Mouse (Mus musculus) kidney, adult 18-20 months (tissue): Measurements from ENCODE around the gene Plcb3.
A peak's percentile ranks its signal among the peaks of the same experiment; 100 is the strongest.

ENCODE experiments used
- DNase-seq: peaks from one replicate; pipeline ENCODE4 v3.0.0; 2021

Plcb3 gene

DNA sequence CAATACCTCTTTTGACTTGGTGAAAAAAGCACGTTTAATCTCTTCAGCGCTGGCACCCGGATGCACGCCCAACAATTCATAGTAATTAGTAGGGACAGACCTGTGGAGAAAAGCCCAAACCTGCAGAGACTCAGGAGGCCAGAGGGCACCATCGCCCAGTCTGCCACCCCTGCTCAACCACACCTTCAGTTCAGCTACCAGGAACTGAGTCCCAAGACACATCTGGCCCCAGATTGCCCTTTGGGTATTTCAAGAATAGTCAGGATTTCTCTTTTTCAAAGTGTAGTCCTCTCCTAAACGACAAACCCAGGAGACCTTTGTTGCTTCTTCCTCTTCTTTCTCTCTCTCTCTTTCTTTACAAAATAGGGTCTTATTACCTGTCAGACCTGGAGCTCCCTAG lies 14.4 kb upstream of the Plcb3 start:
- no peak for DNase-seq

DNA sequence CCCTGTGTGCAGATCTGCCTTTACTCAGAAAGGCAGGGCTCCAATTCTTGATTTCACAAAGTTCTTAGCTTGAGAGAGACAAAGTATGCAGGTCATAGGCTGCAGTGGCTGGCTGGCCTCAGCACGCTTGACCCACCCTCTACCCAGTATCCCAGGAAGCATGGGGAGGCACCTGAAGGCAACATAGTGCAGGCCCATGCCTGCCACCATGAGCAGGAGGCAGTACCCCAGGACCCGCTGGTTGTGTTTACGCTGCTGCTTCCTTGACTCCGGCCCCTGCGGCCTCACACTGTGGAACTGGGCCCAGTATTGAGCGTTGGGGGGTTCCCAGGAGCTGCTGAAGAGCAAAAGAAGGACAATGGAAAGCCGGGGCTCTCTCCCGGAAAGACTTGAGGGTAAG lies 13.0 kb upstream of the Plcb3 start:
- no peak for DNase-seq

DNA sequence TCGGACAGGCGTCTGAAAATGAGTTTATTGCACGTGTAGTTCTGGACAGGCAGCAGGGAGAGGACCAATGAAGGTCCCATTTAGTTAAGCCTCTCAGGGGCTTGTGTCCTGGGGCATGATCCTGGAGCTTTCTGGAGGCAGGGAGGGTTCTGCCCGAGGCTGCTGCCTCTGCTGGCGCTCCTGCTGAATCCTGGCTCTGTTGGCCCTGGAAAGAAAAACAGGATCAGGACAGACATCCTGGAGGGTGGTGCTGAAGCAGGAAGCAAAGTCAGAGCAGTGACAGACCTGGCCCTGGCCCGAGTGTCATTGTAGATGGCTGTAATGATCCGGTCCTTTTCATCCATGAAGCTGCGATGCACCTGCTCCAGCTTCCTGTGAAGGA lies 11.6 kb upstream of the Plcb3 start:
- DNase-seq, result no peak

DNA sequence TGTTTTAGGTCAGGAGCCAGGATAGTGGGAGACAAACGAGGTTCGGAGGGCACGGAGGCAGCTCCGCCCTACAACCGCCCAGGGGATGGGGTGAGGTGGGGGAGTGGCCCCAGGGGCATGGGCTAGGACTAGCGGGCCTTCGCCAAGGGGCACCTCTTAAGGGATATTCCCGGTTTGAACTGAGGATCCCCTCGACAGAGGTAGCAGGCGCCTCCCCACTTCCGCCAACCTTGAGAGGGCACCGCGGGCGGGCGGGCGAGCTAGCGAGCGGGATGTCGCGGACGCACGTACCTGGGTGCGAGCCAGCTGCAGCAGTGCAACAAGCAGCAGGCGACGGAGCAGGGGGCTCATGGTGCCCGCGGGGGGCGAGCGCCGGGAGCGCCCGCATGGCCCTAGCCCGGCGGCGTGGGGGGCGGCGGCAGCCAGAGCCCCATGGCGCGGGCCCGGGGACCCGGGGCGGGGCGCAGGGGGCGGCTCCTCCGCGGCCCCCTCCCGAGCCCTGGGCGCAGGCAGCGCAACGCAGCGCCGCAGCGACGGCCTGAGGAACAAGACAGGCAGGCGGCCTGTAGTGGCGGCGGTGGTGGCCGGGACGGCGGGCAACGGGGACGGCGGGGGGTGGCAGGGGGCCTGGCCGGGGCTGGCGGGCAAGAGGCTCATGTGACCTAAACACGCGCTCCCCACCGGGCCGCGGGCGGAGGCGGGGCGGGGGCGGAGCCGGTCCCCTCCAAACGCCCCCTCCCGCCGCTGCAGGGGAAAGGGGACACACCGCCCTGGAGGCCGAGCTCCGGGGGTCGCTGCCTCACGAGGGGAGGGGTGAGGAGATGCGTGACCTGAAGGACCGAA lies 11.0 kb upstream of the Plcb3 start, which contains the start of gene Vegfb:
Vegfb (minus strand) TSS at position 591 of the 843 bp plus-strand sequence.
- DNase-seq, result peak; percentile 82

DNA sequence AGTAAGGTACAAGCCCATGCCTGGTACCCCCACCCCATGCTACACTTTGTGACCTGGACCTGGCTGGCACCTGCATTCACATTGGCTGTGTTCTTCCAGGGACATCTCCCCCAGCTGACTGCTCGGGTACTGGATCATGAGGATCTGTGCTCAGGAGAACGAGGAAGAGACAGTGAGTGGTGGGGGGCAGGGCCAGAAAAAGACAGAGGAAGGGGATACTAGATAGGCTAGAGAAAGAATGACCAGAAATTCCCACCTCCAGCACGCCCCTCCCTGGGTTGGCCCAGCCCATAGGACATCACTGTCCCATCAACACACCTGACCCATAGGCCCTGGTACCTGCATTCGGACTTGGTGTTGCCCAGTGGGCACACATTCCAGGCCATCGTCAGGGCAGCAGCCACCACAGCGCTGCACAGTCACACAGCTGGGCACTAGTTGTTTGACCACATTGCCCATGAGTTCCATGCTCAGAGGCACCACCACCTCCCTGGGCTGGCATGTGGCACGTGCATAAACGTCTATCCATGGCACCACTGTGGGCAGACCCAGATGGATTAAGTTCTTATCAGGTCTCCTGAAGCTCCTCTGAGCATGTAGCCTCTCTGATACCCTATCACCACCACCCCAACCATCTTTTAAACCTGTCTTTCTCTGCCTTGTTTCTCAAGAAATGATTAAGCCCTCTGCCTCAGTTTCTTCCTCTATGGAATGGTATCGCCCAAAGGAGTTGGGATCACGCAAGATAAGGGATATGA lies 9.9 kb upstream of the Plcb3 start:
- DNase-seq, result no peak

DNA sequence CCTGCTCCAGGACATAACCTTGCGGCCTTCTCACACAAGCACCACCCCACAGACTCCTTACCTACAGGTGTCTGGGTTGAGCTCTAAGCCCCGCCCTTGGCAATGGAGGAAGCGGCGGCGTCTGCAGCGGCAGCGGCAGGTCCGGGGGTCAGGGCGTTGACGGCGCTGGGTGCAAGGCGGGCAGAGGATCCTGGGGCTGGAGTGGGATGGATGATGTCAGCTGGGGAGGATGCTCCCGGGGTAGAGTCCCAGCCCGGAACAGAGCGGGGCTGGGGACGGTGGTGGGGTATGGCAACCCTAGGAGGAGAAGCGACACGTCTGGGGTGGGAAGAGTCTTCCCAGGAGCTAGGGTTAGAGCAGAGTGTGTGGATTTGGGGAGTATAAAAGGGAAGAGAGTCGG lies 9.0 kb upstream of the Plcb3 start:
- DNase-seq, result no peak

DNA sequence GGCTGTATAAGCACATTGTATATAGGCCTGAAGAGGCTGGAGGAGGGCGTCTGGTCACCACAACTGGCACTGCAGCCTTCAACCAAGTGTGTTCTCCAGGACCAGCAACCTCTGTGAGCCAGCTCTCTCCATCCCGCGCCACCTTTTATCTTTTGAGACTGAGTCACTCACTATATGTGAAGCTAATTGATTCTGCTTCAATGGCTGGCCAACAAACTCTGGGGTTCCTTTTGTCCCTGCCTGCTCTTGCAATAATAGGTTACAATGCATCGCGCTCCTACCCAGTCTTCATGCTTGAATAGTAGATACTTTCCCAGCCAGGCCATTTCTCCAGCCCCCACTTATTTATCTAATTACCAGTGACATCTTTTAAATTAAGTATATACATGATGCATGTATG lies 7.4 kb upstream of the Plcb3 start:
- DNase-seq, result no peak

DNA sequence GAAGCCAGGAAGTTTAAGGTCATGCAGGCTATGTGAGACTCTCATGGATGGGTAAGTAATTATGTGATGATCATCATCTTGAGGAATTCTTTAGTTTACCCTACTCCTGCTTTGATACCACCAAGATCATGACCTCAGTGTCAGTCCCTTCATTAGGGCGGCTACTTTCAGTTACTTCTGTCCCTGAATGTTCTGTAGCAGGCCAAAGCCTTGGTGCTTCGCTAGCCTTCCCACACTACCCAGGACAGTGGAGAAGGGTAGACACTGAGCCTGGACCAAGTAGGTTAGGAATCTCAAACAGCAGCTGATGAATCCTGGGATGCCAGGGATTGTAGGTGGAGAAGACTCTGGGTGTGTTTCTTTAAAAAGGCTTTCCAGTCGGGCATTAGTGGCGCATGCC lies 5.2 kb upstream of the Plcb3 start:
- no peak for DNase-seq

DNA sequence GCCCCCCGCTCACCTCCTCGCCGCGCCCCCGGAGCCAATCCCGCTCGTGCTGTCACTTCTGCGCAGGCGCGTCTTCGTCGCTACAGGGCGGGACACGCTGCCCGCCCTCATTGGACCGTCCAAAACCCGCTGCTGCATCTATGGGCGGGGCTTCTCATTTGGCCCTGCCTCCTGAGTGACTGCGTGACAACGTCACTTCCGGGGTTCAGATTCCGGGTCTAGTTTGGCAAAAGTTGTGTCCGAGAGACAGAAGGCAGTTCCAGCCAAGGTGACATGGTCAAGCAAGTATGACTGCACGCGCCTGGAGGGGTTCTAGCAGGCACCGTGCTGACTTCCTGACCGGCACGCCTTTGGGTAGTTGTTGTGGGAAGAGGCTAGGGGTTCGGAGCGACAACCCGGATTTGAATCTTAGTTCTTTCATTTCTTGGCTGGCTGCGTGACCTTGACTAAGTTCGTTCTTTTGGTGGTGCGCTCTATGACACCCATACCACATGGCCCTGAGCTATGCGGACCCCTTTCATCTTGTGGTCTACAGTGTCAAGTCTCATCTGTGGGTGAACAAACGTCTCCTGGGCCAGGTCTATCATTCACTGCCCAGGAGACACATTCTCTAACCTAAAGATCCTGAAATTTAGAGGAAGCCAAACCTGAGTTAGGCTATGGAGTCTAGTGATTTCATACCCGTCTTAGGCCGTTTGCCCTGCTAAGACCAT lies 4.3 kb upstream of the Plcb3 start, which contains the start of gene Fkbp2:
Fkbp2 (minus strand) TSS at position 121 of the 713 bp plus-strand sequence.
- peak; percentile 99 for DNase-seq

DNA sequence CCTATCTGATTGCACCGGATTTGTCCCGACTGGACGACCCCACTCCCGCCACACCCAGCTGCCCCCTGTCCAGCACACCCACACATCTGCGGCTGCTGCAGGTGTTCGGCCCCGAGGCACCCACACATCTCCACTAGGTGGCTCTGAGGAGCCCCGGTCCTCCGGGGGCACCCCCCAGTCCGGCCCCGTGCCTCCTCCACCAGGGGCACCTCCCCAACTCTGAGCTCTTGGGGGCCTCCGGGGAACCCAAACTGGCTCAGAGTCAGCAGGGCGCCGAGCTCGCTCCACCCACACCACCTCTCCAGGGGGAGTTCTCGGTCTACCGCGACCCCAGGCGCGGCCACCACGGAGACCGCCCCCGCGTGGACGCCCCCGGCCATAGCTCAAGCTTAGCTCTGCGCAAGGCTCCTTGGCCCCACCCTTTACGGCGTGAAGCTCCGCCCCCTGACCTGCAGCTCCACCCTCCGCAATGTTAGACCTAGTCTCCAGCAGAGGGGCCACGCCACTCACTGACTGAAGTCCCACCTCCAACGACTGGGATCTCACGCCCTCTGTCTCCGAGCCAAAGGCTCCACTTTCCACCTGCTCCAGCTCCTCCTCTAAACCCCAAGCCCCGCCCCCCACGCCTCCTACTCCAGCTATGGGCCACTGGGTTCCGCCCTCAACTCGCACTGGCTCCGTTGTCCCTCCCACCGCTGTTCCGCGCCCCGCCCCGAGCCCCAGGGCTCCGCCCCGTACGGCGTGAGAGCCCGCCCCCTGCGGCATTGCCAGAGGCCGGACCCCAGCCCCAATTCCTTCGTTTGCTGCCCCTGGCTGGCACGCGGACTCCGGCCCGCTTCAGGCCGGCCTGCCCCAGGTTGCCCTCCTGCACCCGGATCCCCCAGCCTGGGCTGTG lies 3.5 kb upstream of the Plcb3 start:
- peak; percentile 99 for DNase-seq

DNA sequence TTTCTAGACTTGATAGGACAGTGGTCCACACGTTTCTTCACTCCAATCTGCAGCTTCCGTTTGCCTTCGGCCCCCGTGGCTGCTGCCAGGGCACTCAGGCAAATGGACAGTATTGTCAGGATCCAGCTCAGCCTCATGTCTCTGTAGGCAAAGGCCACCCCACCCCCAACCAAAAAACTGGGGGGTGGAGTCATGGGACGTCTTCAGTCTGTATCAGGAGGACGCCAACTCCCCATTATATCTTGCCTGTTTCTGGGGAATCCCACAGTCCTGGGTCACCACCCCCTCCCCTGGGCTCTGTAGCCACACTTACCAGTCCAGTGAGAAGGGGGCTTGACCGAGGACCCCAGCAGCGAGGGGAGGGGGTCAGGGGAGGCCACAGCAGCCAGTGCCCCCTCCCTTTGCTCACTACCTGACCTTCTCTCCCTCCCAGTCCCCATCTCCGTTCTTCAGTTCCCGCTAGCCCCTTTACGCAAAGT lies 2.8 kb upstream of the Plcb3 start:
- DNase-seq, result no peak

DNA sequence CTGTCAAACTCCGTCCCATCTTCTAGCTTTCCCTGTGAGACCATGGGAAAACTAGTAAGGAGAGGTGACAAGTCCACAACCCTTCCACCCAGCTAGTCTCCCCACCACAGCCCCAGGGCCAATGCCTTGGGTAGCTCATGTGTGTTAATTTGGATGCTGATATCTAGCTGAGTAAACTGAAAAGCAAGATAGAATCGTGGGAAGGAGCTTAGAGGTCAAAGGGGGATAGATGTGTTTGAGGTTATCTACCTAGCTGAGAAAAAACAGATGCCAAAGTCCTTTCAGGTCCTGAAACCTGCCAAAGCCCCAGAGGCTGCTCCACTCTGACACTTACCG lies 2.3 kb upstream of the Plcb3 start:
- DNase-seq, result no peak

DNA sequence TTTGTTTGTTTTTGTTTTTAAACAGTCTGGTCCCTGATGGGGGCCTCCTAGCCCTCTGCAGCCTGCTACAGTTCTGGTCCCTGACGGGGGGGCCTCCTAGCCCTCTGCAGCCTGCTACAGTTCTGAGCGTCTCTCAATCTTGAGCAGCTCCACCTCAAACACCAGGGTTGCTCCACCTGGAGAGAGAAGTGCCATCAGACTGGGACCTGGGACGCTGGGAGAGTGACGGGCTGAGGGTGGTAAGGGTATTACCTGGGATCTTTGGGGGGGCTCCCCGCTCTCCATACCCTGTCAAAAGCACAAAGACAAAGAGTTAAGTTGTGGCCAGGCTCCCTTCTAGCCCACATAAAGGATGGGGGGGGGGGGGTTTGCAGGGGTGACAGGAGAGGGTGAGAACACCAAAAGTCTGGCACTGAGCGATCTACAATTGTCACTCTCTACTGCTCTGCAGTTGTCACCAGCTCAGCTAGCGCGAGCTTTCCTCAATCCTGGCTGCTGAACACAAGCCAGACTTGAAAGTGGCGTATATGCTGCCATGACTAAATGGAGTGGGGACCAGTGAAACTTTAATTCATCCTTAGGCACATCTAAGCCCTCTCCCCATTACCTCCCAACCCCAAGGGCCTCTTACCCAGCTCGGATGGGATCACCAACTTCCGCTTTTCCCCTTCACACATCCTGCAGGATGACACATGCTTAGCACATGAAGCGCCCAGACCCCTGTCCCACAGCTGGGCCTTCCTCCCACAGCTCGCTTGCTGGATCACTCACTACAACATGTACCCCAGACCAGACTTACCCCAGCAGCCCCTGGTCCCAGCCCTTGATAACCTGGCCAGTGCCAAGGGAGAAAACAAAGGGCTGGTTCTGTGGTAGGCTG lies 1.7 kb upstream of the Plcb3 start:
- no peak for DNase-seq

DNA sequence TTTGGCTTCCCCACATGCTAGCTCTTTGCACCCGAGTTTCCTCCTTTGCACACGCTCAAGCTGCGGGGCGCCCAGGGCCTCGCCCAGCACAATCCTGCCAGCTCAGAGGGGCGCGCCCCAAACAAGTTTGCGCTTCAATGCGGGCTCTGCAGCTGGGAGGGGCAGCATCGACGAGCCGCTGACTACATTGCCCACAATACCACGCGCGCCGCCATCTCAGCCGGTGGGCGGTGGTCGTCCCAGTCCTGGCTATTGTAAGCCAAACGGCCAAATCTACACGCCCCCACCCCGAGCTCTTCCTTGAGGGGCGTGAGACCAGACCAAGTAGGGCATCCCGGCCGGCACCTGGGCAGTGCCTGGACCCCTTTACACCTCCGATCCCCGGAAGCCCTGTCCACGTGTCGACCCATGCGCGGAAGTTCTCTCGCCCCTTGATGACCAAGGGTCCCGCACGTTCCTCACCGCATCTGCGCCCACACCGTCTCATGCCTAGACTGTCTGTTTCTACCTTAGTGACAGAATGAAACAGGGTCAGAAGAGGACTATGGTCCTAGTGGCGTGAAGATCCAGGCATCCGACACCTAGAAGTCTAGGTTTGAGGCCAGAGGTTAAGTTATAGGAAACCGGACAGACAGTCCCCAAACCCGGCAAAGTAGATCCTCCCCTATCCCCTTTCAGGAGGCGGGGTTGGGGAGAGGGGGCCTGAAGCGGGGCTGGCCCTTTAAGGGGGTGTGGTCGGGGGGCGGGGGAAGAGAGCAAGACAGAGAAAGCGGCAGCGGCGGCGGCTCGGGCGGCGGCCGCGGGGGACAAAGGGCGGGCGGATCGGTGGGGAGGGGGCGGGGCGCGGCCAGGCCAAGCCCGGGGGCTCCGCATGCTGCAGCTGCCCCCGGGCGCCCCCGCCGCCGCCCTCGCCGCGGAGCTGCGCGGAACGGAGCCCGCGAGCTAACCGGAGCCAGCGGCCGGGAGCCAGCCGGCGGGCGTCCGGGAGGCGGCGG lies 1.8 kb downstream of the Plcb3 start, which contains the start of gene Ppp1r14b:
Ppp1r14b (plus strand) TSS at position 758 of the 995 bp plus-strand sequence.
- DNase-seq, result peak; percentile 76

DNA sequence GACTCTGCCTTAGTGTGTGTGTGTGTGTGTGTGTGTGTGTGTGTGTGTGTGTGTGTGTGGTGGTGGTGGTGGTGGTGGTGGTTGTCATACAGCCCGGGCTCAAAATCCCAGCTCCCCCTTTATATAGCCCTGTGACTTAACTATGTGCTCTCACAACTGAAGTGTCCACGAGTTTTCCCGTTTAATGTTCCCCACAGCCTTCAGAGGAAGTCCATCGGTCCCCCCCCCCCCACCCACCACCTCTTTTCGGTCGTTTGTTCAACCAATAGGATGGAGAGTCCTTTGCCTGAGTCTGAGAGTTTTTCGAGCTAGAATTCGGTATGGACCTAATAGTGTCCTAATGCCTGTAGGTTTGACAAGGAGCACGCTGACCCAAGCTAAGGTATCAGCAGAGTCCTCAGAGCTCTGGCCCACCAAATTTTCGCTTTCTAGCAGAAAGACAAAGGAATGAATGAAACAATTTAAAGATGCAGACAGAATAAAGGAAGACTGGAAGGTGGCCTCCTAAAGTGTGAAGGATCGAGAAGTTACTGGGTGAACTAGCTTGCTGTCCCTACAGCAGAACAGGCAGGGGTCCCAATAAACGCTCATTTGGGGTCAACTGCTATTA lies 2.6 kb downstream of the Plcb3 start:
- no peak for DNase-seq

DNA sequence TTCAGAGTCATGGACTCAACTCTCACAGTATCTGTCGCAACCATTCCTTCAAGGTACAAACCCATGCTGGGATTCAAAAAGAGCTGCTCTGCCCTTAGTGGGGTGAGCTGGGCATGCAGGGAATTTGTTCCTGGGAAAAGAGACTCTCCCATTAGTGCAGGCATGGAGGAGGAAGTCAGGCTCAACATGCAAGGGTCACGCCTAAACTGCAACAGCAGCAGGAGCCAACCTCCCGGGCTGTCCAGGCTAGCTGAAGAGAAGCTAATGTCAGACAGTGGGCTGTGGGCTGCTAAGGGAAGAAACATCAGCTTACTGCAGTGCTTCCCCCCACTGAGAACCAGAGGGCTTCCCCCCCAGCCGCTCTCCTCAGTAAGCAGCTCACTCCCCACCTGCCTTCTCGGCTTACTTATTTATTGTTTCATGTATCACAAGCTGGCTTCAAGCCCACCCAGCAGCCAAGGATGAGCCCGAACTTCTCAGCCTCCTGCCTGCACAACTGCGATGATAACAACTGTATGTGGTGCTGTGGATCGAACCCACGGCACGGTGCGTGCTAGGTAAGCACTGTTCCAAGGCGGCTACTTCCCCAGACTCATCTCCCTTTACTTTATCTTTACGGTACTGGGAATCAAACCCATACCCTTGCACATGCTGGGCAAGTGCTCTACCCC lies 3.9 kb downstream of the Plcb3 start:
- no peak for DNase-seq

DNA sequence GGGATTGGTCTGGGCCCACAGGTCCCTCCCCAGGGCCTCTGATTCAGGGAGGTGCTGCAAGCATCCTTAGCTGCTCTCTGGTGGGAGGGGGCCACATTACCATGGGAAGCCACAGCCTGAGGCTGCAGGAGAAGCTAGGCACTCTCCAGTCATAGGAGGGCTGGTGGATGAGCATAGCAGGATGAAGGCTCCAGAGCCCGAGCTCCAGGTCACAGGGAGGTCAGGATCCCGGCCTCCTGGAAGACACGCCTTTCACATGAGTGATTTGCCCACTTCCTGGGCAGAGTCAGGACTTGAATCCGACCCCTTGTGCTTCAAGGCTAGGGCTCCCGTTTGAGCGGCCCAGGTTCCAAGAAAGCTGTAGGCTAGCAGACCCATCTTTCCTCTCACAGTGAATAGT lies 4.6 kb downstream of the Plcb3 start:
- no peak for DNase-seq

DNA sequence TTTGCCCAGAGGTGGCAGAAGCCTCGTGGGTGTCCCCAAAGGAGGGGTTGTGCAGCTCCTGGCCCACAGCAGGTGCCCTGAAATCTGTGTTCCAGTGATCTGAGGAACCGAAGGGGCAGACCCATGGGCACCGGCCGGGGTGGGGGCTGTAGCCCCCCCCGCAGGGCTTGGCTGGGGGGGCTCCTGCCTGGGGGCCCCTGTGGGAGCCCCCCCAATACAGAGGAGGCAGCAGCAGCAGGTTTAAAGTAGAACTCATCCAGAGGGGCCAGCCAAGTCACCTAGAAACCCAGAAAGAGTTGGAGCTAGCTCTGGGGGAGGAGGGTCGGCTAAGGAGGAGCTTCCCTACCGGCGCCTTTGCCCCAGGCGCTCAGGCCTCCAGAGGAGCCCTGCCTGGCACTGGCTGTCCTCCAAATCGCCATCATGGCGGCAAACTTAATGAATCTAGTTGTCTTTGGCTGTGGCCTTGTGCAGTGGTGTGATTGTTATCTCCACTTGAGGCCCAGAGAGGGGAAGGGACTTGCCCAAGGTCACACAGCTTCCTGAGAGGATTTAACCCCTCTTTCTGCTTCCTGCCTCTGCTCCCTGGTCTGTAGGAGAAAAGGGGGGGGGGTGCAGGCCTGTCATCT lies 5.7 kb downstream of the Plcb3 start:
- no peak for DNase-seq
